Mouse (Mus musculus) ES-E14 (cell line): Measurements from ENCODE around the gene Rflna. TPM values are rescaled to one million over a fixed set of nuclear protein-coding genes. Genes with fewer than 3 reads are reported as not detected.

Experiments used
- DNase-seq: peaks from one replicate; pipeline ENCODE4 v3.0.0-alpha.2; 2013; ENCODE audit warnings: low read depth, low spot score
- H3K27ac ChIP-seq: 2 replicates; pipeline ENCODE4 v1.5.1; 2012; ENCODE audit warnings: low read depth, mild to moderate bottlenecking, low read length, moderate library complexity, mixed read lengths; ENCODE audit not compliant: poor library complexity, insufficient read depth, severe bottlenecking
- H3K36me3 ChIP-seq: 2 replicates; pipeline ENCODE4 v1.6.1; 2012; ENCODE audit warnings: mild to moderate bottlenecking, low read length, moderate library complexity, mixed read lengths; ENCODE audit not compliant: control insufficient read depth, poor library complexity, insufficient read depth, severe bottlenecking
- H3K4me1 ChIP-seq, 2 experiments: fragments of 150-350 bp in 1 of 2; sonication (generic) in 1 of 2; 2 replicates each; pipeline ENCODE4 v1.6.1; 2012; ENCODE audit warnings: low read length in 2 of 2, mild to moderate bottlenecking in 1 of 2, mixed read lengths in 1 of 2; ENCODE audit not compliant: control insufficient read depth in 2 of 2, insufficient read depth in 2 of 2, poor library complexity in 1 of 2
- H3K4me3 ChIP-seq, 2 experiments: fragments of 150-350 bp in 1 of 2; sonication (generic) in 1 of 2; 2 replicates each; pipeline ENCODE4 v1.5.1; 2012; ENCODE audit warnings: low read length in 2 of 2, low read depth in 1 of 2, mild to moderate bottlenecking in 1 of 2, mixed read lengths in 1 of 2; ENCODE audit not compliant: insufficient read depth in 1 of 2, poor library complexity in 1 of 2, severe bottlenecking in 1 of 2
- H3K9ac ChIP-seq: 2 replicates; pipeline ENCODE4 v1.6.1; 2012; ENCODE audit warnings: low read depth, mild to moderate bottlenecking, low read length, mixed read lengths; ENCODE audit not compliant: poor library complexity, insufficient read depth, severe bottlenecking
- H3K9me3 ChIP-seq: fragments of 150-350 bp; sonication (generic); 2 replicates; pipeline ENCODE4 v1.6.1; 2012; ENCODE audit warnings: low read depth, mild to moderate bottlenecking, low read length; ENCODE audit not compliant: control insufficient read depth, insufficient read depth
- CHD2 ChIP-seq: IDR thresholded peaks from 2 replicates; pipeline ENCODE4 v1.6.1; 2014; ENCODE audit warnings: mild to moderate bottlenecking, low read depth, low read length, inconsistent platforms
- HCFC1 ChIP-seq: IDR thresholded peaks from 2 replicates; pipeline ENCODE4 v1.6.1; 2012; ENCODE audit warnings: low read length, inconsistent platforms, borderline replicate concordance; ENCODE audit not compliant: insufficient read depth
- MAFK ChIP-seq: IDR thresholded peaks from 2 replicates; pipeline ENCODE4 v1.6.1; 2014; ENCODE audit warnings: mild to moderate bottlenecking, low read depth, low read length, inconsistent platforms; ENCODE audit not compliant: insufficient read depth
- ZC3H11A ChIP-seq: IDR thresholded peaks from 2 replicates; pipeline ENCODE4 v1.6.1; 2012; ENCODE audit warnings: low read depth, mild to moderate bottlenecking, inconsistent platforms, low read length, borderline replicate concordance
- ZNF384 ChIP-seq: IDR thresholded peaks from 2 replicates; pipeline ENCODE4 v1.6.1; 2012; ENCODE audit warnings: low read depth, low read length, inconsistent platforms
- in situ Hi-C, 2 experiments: fragments of 600-800 bp; cut with MboI; formaldehyde crosslinking; loops; one replicate each; pipeline ENCODE4 v1.15.1; 2025; ENCODE audit warnings: low sequenced_read_pairs in 2 of 2, inconsistent platforms in 1 of 2; ENCODE audit not compliant: unreplicated experiment in 2 of 2
- total RNA-seq: library from RNA; depleted of rRNA; stranded (reverse); fragments of 300-350 nt; gene quantifications from 2 replicates; pipeline ENCODE4 v1.2.3, GENCODE M21; 2012

Rflna gene
- total RNA-seq, 1 experiment = 1.5 TPM

DNA sequence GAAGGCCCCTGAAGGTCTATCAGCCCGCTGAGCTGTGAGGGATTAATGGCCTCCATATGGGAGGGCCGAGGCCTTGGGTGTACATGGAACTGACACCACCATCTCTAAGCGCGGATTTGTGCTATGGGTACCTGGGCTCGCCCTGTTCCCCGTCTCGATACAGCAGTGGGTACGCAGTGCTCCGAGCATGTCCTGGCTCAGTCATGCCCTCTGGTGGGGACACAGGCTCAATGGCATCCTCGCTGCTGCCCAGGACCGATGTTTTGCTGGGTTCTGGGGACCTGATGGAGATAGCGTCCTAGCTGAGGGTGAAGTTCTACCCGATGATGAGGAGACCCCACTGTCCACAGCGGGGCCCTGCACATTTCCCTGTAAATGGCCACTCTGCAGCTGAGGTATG, 21.0 kb downstream of the Rflna start:
- H3K9me3 ChIP-seq = no peaks in the 10 kb centered on the region
- no peak overlapping the region for H3K9ac ChIP-seq
- H3K27ac ChIP-seq = no peak overlapping the region
- in situ Hi-C loops = no loop called here
- DNase-seq = no peak
- TF ChIP-seq ZC3H11A (no peak), ZNF384 (no peak), CHD2 (no peak), MAFK (no peak), HCFC1 (no peak)
- peaks cover 0 to 4% of the 10 kb centered on the region in 2 experiments; a peak in 1 of 4 replicates for H3K4me1 ChIP-seq
- no peak overlapping the region for H3K4me3 ChIP-seq
- H3K36me3 ChIP-seq = peaks cover 58% of the 10 kb centered on the region

DNA sequence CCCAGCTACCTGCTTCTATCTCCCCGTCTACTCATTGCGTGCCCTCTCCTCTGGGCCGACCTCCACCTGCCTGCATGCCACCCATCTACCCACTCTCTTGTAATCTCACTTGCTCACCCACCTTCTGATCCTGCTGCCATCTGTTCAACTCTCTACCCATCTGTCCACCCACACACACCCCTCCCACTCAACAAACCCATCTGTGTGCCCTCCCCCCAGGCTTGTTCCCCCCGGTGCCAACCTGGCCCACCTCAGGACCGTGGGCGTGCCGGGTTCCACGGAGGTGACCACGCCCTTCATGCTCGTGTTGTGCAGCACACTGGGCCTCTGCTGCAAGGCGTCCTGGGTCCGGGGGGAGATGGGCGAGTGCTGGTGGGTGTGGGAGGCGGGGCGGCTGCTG, 25.4 kb downstream of the Rflna start:
- TF ChIP-seq ZNF384 (no peak), CHD2 (no peak), HCFC1 (no peak), ZC3H11A (no peak), MAFK (no peak)
- in situ Hi-C loops = no loop called here
- DNase-seq = no peak
- peaks cover 0 to 4% of the 10 kb centered on the region in 2 experiments; a peak in 1 of 4 replicates for H3K4me1 ChIP-seq
- H3K27ac ChIP-seq = no peak overlapping the region
- no peaks in the 10 kb centered on the region for H3K9me3 ChIP-seq
- no peak overlapping the region for H3K9ac ChIP-seq
- peaks cover 68% of the 10 kb centered on the region for H3K36me3 ChIP-seq
- no peak overlapping the region for H3K4me3 ChIP-seq

DNA sequence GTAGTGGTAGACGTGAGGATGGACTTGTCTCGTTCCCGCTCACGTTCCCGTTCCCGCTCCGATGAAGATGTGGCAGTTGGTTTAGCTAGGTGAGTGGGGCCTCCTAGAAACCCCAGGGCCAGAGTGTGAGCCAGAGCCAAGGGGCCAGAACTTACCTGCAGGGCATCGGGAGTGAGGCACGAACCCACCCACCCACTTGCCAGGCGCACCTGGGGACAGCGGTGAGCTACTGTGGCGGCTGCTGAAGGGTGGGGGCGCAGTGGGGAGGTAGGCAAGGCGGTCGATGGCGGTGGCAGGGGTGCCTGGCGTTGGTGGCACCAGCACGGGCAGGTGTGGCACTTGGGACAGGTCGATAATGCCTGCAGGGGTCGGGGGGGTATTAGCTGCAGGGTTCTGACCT, 25.9 kb downstream of the Rflna start:
- in situ Hi-C loops = no loop called here

DNA sequence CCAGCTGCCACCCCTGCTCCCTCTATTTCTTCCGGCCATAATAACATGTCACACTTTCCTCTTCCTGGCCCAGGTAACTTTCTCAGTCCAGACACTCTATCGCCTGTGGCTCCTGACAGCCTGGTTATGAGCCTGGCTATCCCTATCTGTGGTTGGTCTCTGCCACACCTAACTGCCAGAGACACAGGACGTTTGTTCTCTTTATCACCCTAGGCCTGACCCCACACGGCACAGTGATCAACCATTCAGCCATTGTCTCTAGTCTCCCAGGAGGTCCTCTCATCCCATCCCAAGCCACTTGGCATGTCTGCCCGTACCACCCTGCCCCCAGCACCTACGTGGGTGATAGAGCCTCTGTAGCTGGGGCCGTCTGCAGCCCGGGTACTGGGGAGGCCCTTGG, 33.5 kb downstream of the Rflna start:
- TF ChIP-seq CHD2 (no peak), ZC3H11A (no peak), HCFC1 (no peak), ZNF384 (no peak), MAFK (no peak)
- no peaks in the 10 kb centered on the region for H3K9me3 ChIP-seq
- H3K4me3 ChIP-seq = no peak overlapping the region
- peaks cover 74% of the 10 kb centered on the region for H3K36me3 ChIP-seq
- H3K27ac ChIP-seq = no peak overlapping the region
- DNase-seq = no peak
- in situ Hi-C loops = no loop called here
- H3K4me1 ChIP-seq = peaks cover 0 to 3% of the 10 kb centered on the region in 2 experiments; a peak in 1 of 4 replicates
- H3K9ac ChIP-seq = no peak overlapping the region

More for the DNA sequence above, 25.9 kb downstream of the Rflna start:
- no peak for DNase-seq
- H3K36me3 ChIP-seq = peaks cover 69% of the 10 kb centered on the region
- no peak overlapping the region for H3K4me3 ChIP-seq
- TF ChIP-seq HCFC1 (no peak), ZNF384 (no peak), ZC3H11A (no peak), MAFK (no peak)
- H3K9me3 ChIP-seq = no peaks in the 10 kb centered on the region
- H3K9ac ChIP-seq = no peak overlapping the region
- H3K4me1 ChIP-seq = peaks cover 0 to 4% of the 10 kb centered on the region in 2 experiments; a peak in 1 of 4 replicates
- no peak overlapping the region for H3K27ac ChIP-seq
